Mouse (Mus musculus) forebrain, embryonic 14.5 days (tissue): ENCODE data around the gene Barhl2. TPM values are rescaled to one million over a fixed set of nuclear protein-coding genes. Genes with fewer than 3 reads are reported as not detected.

Source experiments
- ATAC-seq: fragments of 200-750 bp; cut with Nextera tagmentation; 2 replicates; pipeline ENCODE4 v1.8.0; 2017; ENCODE audit warnings: mild to moderate bottlenecking, moderate library complexity
- DNase-seq: peaks from one replicate; pipeline ENCODE4 v3.0.0-alpha.2; 2015; ENCODE audit warnings: low spot score
- H3K27ac ChIP-seq: fragments of 300-500 bp; sonication (generic); 2 replicates; pipeline ENCODE4 v1.5.1; 2014; ENCODE audit warnings: low read depth, mild to moderate bottlenecking, control low read depth, low read length, moderate library complexity
- H3K27me3 ChIP-seq: fragments of 300-500 bp; sonication (generic); replicated peaks from 2 replicates; pipeline ENCODE4 v1.6.1; 2014; ENCODE audit warnings: low read length, control low read depth, mixed read lengths; ENCODE audit not compliant: control insufficient read depth, insufficient read depth
- H3K36me3 ChIP-seq: fragments of 300-500 bp; sonication (generic); 2 replicates; pipeline ENCODE4 v1.6.1; 2014; ENCODE audit warnings: low read length, control low read depth; ENCODE audit not compliant: control insufficient read depth, insufficient read depth
- H3K4me1 ChIP-seq: fragments of 300-500 bp; sonication (generic); 2 replicates; pipeline ENCODE4 v1.6.1; 2014; ENCODE audit warnings: antibody characterized with exemption, low read length, control low read depth; ENCODE audit not compliant: control insufficient read depth, insufficient read depth
- H3K4me2 ChIP-seq: fragments of 300-500 bp; sonication (generic); 2 replicates; pipeline ENCODE4 v1.6.1; 2014; ENCODE audit warnings: mild to moderate bottlenecking, control low read depth, low read length
- H3K4me3 ChIP-seq: fragments of 300-500 bp; sonication (generic); 2 replicates; pipeline ENCODE4 v1.5.1; 2014; ENCODE audit warnings: low read depth, low read length, control low read depth
- H3K9ac ChIP-seq: fragments of 300-500 bp; sonication (generic); 2 replicates; pipeline ENCODE4 v1.6.1; 2014; ENCODE audit warnings: mild to moderate bottlenecking, low read length, control low read depth, moderate library complexity
- H3K9me3 ChIP-seq: fragments of 300-500 bp; sonication (generic); replicated peaks from 2 replicates; pipeline ENCODE4 v1.6.1; 2016; ENCODE audit warnings: low read length, control low read depth, mixed read lengths; ENCODE audit not compliant: control insufficient read depth
- WGBS: fragments of 180-500 bp; shearing (Covaris S2); extraction: QIAGEN DNeasy Blood & Tissue Kit; methylation state at CpG from one replicate; pipeline ENCODE4 v1.1.7; 2014; 5-methylcytosine and 5-hydroxymethylcytosine counted together
- polyA plus RNA-seq: library from polyadenylated mRNA; unstranded; fragments of >200 nt; fragmentation: Nextera tagmentation; extraction: Ambion mirVana; gene quantifications from 2 replicates; pipeline ENCODE4 v1.2.1, GENCODE M21; 2014

The Barhl2 gene
- polyA plus RNA-seq, 1 experiment from 2014 or later, result 1.9 TPM

DNA sequence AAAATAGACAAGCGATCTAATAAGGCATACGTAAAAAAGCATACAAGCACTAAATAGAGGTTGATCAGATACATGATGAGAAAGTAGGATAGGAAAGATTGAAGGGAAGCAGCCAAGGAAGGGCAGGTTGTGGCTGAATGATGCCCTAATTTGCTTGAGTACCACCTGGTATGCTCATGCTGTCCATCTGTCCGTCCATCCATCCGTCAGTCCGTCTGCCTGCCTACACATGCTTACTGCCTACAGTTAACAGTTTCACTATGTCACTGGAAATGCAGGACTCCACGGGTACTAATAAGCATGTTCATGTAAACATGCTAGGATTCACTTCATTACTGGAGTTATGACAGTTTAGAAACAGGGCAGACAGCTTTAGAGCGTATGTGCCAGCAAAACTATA lies 19.1 kb downstream of the Barhl2 start:
- Histone ChIP-seq H3K27me3 (peaks cover 2% of the 10 kb centered on the region; the same call in 1 of the 2 replicates), H3K4me1 (no peaks in the 10 kb centered on the region), H3K9me3 (no peaks in the 10 kb centered on the region), H3K9ac (no peak overlapping the region), H3K4me2 (no peak overlapping the region), H3K27ac (no peak overlapping the region), H3K4me3 (no peak overlapping the region), H3K36me3 (no peaks in the 10 kb centered on the region)
- DNase-seq (no peak), ATAC-seq (no peak)
- 92% methylated on average over 7 of the region's 7 CpGs for WGBS

DNA sequence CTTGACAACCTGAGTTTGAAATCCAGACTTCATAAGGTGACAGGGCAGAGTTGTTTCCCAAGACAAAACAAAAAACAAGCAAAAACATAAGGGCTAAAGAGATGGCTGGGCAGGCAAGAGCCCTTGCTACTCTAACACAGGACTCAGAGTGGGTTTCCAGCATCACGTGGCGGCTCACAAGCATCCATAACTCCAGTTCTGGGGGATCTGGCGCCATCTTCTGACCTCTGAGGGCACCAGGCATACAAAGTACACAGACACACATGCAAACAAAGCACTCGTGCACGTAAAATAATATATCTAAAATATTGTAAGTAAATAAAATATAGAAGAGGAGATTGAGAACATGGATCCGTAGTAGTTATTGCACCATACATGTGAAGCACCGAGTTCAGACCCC lies 31.9 kb downstream of the Barhl2 start:
- no peak for ATAC-seq
- H3K9ac ChIP-seq, result no peak overlapping the region
- H3K4me3 ChIP-seq, result no peak overlapping the region
- 81% methylated on average over 7 of the region's 7 CpGs for WGBS
- peaks cover 3% of the 10 kb centered on the region; the same call in 1 of the 2 replicates for H3K4me1 ChIP-seq
- no peak for DNase-seq
- H3K4me2 ChIP-seq, result no peak overlapping the region
- peaks cover 1% of the 10 kb centered on the region for H3K27me3 ChIP-seq
- H3K9me3 ChIP-seq, result no peaks in the 10 kb centered on the region
- no peaks in the 10 kb centered on the region for H3K36me3 ChIP-seq
- no peak overlapping the region for H3K27ac ChIP-seq

DNA sequence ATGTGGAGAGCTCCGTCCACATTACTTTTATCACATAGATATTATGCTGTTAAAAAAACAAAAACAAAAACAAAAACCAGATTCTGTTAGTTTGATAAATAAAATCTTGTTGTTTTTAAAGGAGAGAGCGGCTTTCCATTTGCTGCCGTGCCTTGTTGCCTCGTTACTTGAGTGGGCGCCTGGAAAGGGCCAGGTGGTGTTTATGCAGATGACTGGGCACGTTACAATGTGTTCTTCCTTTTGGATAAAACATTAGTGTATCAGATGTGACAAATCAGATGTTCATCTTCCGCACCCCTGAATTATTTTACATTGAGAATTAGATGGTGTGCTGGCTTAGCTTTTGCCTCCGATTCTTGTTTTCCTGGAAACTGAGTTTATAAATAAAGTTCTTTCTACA lies 37.1 kb downstream of the Barhl2 start:
- Histone ChIP-seq H3K27ac (no peak overlapping the region), H3K9ac (no peak overlapping the region), H3K4me1 (peaks cover 3% of the 10 kb centered on the region; the same call in 1 of the 2 replicates), H3K36me3 (no peaks in the 10 kb centered on the region), H3K4me3 (no peak overlapping the region), H3K9me3 (no peaks in the 10 kb centered on the region), H3K4me2 (no peak overlapping the region), H3K27me3 (no peaks in the 10 kb centered on the region)
- DNase-seq (peak; percentile 76), ATAC-seq (peak; percentile 77; the same call in 1 of the 2 replicates)
- WGBS, result 53% methylated on average over 8 of the region's 8 CpGs

DNA sequence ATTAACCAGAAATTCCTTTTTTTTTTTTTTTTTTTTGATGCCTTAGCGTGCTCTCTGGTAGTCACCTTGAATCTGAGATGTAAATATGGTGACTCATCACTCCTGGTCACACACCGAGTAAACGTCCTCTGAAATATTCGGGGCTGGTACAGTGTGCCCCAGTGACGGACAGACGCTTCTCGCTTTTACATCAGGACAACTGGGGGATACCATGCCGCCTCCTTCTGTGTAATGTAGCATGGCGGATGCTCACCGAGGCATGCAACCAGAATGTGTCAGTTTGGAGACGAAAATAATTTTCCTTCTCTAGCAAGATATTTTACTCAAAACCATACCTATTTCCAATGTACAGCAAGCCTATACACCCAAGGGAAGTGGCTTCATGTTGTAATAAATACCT lies 37.6 kb downstream of the Barhl2 start:
- H3K4me1 ChIP-seq, result peaks cover 3% of the 10 kb centered on the region; the same call in 1 of the 2 replicates
- WGBS, result 71% methylated on average over 11 of the region's 11 CpGs
- no peak overlapping the region for H3K9ac ChIP-seq
- ATAC-seq (no peak; the same call in 1 of the 2 replicates), DNase-seq (no peak)
- H3K4me2 ChIP-seq, result no peak overlapping the region
- no peak overlapping the region for H3K4me3 ChIP-seq
- no peaks in the 10 kb centered on the region for H3K36me3 ChIP-seq
- no peaks in the 10 kb centered on the region for H3K9me3 ChIP-seq
- no peaks in the 10 kb centered on the region for H3K27me3 ChIP-seq
- no peak overlapping the region for H3K27ac ChIP-seq

DNA sequence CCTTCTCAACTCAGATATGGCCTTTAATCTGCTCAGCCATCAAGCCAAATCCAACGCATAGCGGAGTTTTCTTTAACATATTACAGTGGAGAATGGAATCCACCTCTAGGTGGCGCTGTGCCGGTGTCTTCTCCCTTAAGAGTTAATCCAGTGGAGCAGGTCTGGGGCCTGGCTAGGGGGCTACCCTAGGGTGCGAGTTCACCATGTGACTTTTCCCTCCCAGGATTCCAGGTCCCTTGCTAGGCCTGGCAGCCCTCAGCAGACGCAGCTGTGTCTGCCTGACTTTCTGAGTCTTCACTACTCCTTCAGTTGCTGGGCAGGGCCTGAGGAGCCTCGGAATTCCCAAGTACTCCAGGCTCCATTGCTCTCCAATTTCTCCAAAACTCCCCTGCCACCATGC lies 40.8 kb downstream of the Barhl2 start:
- WGBS, result 31% methylated on average over 7 of the region's 7 CpGs
- ATAC-seq, result no peak
- H3K4me3 ChIP-seq, result no peak overlapping the region

DNA sequence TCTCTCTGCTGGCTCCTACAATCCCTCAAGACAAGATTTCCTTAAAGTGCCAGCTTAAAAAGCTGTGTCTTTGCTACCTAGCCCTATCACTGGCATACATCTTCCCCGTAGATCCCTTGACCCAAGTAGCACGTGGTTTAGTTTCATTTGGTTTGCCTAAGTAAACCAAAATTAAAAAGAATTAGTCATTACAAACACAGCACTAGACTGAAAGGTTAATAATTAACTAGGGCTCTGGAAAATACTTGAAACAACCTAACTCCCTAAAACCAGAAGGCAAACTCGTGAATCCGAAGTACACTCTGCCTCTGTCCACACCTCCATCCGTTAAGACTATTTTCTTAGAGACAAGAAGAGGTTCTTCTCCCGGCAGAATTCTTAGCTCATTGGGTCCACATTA lies 41.4 kb downstream of the Barhl2 start:
- WGBS, result 79% methylated on average over 6 of the region's 6 CpGs
- no peak overlapping the region for H3K9ac ChIP-seq
- DNase-seq, result no peak
- no peak for ATAC-seq
- H3K9me3 ChIP-seq, result no peaks in the 10 kb centered on the region
- no peaks in the 10 kb centered on the region for H3K27me3 ChIP-seq
- no peak overlapping the region for H3K4me3 ChIP-seq
- peaks cover 3% of the 10 kb centered on the region; the same call in 1 of the 2 replicates for H3K4me1 ChIP-seq
- no peak overlapping the region for H3K4me2 ChIP-seq
- H3K27ac ChIP-seq, result no peak overlapping the region
- H3K36me3 ChIP-seq, result no peaks in the 10 kb centered on the region

More for the DNA sequence above, 40.8 kb downstream of the Barhl2 start:
- H3K4me1 ChIP-seq, result peaks cover 3% of the 10 kb centered on the region; the same call in 1 of the 2 replicates
- H3K9me3 ChIP-seq, result no peaks in the 10 kb centered on the region
- H3K27ac ChIP-seq, result no peak overlapping the region
- H3K36me3 ChIP-seq, result no peaks in the 10 kb centered on the region
- H3K9ac ChIP-seq, result no peak overlapping the region
- no peaks in the 10 kb centered on the region for H3K27me3 ChIP-seq
- no peak overlapping the region for H3K4me2 ChIP-seq
- no peak for DNase-seq

DNA sequence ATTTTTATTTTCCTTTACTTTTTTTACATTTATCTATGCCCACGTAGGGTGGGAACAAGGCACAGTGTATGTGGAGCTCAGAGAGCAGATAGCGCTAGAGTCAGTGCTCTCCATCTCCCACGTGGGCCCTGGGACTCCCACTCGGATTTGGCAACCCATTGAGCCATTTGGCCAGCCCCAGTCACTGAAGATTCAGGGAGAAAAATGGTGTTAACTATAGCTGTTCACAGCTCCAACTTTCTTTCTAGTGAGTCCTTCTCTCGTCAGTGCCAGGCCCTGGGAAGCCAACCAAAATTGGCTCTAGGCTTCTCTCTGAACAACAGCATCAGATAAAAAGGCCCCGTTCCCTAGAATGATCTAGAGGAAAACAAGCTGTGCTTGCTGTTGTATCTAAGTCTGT lies 42.2 kb downstream of the Barhl2 start:
- no peaks in the 10 kb centered on the region for H3K9me3 ChIP-seq
- no peak for ATAC-seq
- no peaks in the 10 kb centered on the region for H3K36me3 ChIP-seq
- no peak overlapping the region for H3K27ac ChIP-seq
- H3K4me2 ChIP-seq, result no peak overlapping the region
- no peak overlapping the region for H3K4me3 ChIP-seq
- H3K4me1 ChIP-seq, result no peaks in the 10 kb centered on the region
- DNase-seq, result no peak
- no peak overlapping the region for H3K9ac ChIP-seq
- WGBS, result 72% methylated on average over 6 of the region's 6 CpGs
- H3K27me3 ChIP-seq, result no peaks in the 10 kb centered on the region

DNA sequence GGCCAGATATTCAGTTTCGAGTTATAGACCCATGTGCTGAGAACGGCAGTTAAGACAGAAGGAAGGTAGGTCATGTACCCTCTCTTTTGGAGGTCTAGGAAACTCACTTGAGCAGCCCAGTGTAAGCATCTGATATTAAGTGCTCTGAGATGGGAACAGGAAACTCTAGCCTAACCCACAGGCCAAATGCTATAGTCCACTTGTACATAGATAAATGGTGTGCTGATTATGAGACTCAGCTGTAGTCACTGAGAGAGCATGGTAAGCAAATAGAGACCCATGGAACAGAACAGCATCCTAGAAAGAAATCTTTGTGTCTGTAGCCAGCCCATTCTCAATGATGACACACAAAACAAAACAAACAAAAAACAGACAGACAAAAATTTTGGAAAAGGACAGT lies 55.2 kb downstream of the Barhl2 start:
- H3K4me1 ChIP-seq, result no peaks in the 10 kb centered on the region
- no peak overlapping the region for H3K27ac ChIP-seq
- H3K27me3 ChIP-seq, result no peaks in the 10 kb centered on the region
- H3K9me3 ChIP-seq, result no peaks in the 10 kb centered on the region
- no peak overlapping the region for H3K4me2 ChIP-seq
- no peaks in the 10 kb centered on the region for H3K36me3 ChIP-seq
- ATAC-seq (no peak), DNase-seq (no peak)
- H3K4me3 ChIP-seq, result no peak overlapping the region
- no peak overlapping the region for H3K9ac ChIP-seq
- 90% methylated on average over 2 of the region's 2 CpGs for WGBS
